Mouse (Mus musculus): ENCODE measurements around the gene Papss2.

DNA sequence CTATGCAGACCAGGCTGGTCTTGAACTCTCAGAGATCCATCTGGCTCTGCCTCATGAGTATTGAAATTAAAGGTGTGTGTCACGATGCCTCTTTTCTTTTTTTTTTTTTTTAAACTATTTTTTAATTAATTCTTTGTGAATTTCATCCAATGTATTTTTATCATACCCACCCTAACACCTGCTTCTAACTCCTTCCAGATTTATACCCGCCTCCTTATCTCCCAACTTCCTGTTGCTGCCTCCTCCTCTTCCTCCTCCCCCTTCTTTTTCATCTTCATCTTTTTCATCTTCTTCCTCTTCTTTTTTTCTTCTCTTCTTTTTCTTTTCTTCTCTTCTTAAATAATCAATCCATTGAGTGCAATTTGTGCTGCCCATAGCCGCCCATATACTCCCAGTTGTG lies 27.1 kb upstream of the Papss2 start:
- TF ChIP-seq GATA1 (IDR thresholded peaks at IDR 0.05; ENCODE audit: low read length) (no peak), TAL1 (IDR thresholded peaks at IDR 0.05; ENCODE audit: low read length) (no peak)
